Mouse (Mus musculus): ENCODE results near the gene Actr5. TPM values are rescaled to one million over a fixed set of nuclear protein-coding genes. Genes with fewer than 3 reads are reported as not detected.

The Actr5 gene
- total and polyA plus RNA-seq, 3 experiments = 17.0 to 20.8 TPM; not detected in 1

- H3K9ac ChIP-seq (ENCODE audit: control insufficient read depth, low read depth, low read length, poor library complexity, severe bottlenecking) = no peak overlapping the region
Measured at GRCm38 (mm10) chr2:158675907-158676533, 51.3 kb downstream of the Actr5 start.

DNA sequence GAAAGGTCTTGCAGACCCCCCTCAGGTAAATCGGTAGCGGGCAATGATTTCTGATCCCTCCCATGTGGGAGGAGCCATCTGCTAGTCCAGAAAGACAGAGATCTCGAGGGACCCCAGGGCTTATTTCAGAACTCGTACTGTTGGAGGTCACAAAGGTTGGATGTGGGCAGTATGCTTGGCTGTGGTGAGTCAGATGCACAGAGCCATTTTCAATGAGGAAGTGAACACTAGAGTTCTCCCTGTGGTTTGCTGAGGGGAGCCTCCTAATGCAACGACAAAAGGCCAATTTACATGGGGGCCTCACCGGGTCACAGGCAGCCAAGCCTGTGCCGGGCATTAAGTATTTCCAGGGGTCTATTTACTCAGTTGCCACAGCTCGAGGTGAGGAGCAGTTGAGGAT, 53.3 kb downstream of the Actr5 start:
- Histone ChIP-seq H3K36me3 (ENCODE audit: control insufficient read depth in 1 of 2, insufficient read depth in 2 of 2, low read length in 2 of 2) (no peaks in the 10 kb centered on the region), H3K4me1 (ENCODE audit: control insufficient read depth in 1 of 2, insufficient read depth in 2 of 2, low read length in 2 of 2) (no peaks in the 10 kb centered on the region), H3K9ac (ENCODE audit: control insufficient read depth, low read depth, low read length, poor library complexity, severe bottlenecking) (no peak overlapping the region), H3K79me2 (ENCODE audit: control insufficient read depth, insufficient read depth, low read length, poor library complexity) (no peaks in the 10 kb centered on the region), H3K4me3 (ENCODE audit: control insufficient read depth in 1 of 2, insufficient read depth in 1 of 2, low read depth in 2 of 2, low read length in 2 of 2) (no peak overlapping the region), H3K27me3 (ENCODE audit: control insufficient read depth in 1 of 2, insufficient read depth in 2 of 2, low read length in 2 of 2) (0 out of 4 replicates have a peak, but pooled peaks cover 0 to 1% of the 10 kb centered on the region in 2 experiments), H3K27ac (ENCODE audit: control insufficient read depth, low read depth, low read length) (no peak overlapping the region), H3K9me3 (replicated peaks; ENCODE audit: insufficient read depth, low read length) (no peaks in the 10 kb centered on the region)
- no peak for DNase-seq (ENCODE audit: low read depth, low spot score)
- TF ChIP-seq UBTF (IDR thresholded peaks at IDR 0.05; ENCODE audit: borderline replicate concordance, insufficient read depth, low read depth, low read length) = no peak
- no peak for TF ChIP-seq TCF12 (IDR thresholded peaks at IDR 0.05; ENCODE audit: low read depth, low read length)
- no peak for TF ChIP-seq EP300 (IDR thresholded peaks at IDR 0.05; ENCODE audit: low read depth in 1 of 2, low read length in 2 of 2)
- TF ChIP-seq CHD1 (IDR thresholded peaks at IDR 0.05; ENCODE audit: low read depth, low read length) = no peak
- TF ChIP-seq KAT2A (conservative IDR thresholded peaks at IDR 0.05; ENCODE audit: low read depth, low read length) = no peak
- no peak for TF ChIP-seq SIN3A (IDR thresholded peaks at IDR 0.05; ENCODE audit: low read length)
- TF ChIP-seq GABPA (IDR thresholded peaks at IDR 0.05; ENCODE audit: low read depth, low read length) = no peak
- TF ChIP-seq ZMIZ1 (IDR thresholded peaks at IDR 0.05; ENCODE audit: low read depth, low read length) = no peak
- TF ChIP-seq NRF1 (IDR thresholded peaks at IDR 0.05; ENCODE audit: insufficient read depth, low read depth, low read length, poor library complexity, severe bottlenecking) = no peak
- no peak for TF ChIP-seq MXI1 (IDR thresholded peaks at IDR 0.05; ENCODE audit: low read depth, low read length)
- TF ChIP-seq SMC3 (IDR thresholded peaks at IDR 0.05; ENCODE audit: low read depth, low read length) = no peak

More at GRCm38 (mm10) chr2:158675907-158676533, 51.3 kb downstream of the Actr5 start:
- no peaks in the 10 kb centered on the region for H3K79me2 ChIP-seq (ENCODE audit: control insufficient read depth, insufficient read depth, low read length, poor library complexity)
- H3K4me3 ChIP-seq (ENCODE audit: control insufficient read depth in 1 of 2, insufficient read depth in 1 of 2, low read depth in 2 of 2, low read length in 2 of 2) = no peak overlapping the region
- no peak for DNase-seq (ENCODE audit: low read depth, low spot score)
- no peak for TF ChIP-seq CTCF (IDR thresholded peaks at IDR 0.05 in 2 of 3, conservative IDR thresholded peaks at IDR 0.05 in 1 of 3; ENCODE audit: control insufficient read depth in 1 of 3, insufficient read depth in 1 of 3, low read depth in 2 of 3, low read length in 3 of 3, poor library complexity in 1 of 3, severe bottlenecking in 1 of 3)
- TF ChIP-seq CHD1 (IDR thresholded peaks at IDR 0.05; ENCODE audit: low read depth, low read length) = no peak
- H3K27ac ChIP-seq (ENCODE audit: control insufficient read depth, low read depth, low read length) = no peak overlapping the region
- H3K4me1 ChIP-seq (ENCODE audit: control insufficient read depth in 1 of 2, insufficient read depth in 2 of 2, low read length in 2 of 2) = no peaks in the 10 kb centered on the region
- H3K9me3 ChIP-seq (replicated peaks; ENCODE audit: insufficient read depth, low read length) = no peaks in the 10 kb centered on the region
- H3K27me3 ChIP-seq (ENCODE audit: control insufficient read depth in 1 of 2, insufficient read depth in 2 of 2, low read length in 2 of 2) = no peaks in the 10 kb centered on the region
- no peaks in the 10 kb centered on the region for H3K36me3 ChIP-seq (ENCODE audit: control insufficient read depth in 1 of 2, insufficient read depth in 2 of 2, low read length in 2 of 2)

GRCm38 (mm10) chr2:158679091-158679490, 54.4 kb downstream of the Actr5 start:
- no peak overlapping the region for H3K4me3 ChIP-seq (ENCODE audit: control insufficient read depth in 1 of 2, insufficient read depth in 1 of 2, low read depth in 2 of 2, low read length in 2 of 2)
- no peaks in the 10 kb centered on the region for H3K4me1 ChIP-seq (ENCODE audit: control insufficient read depth in 1 of 2, insufficient read depth in 2 of 2, low read length in 2 of 2)

More at GRCm38 (mm10) chr2:158679091-158679490, 54.4 kb downstream of the Actr5 start:
- H3K27ac ChIP-seq (ENCODE audit: control insufficient read depth, low read depth, low read length) = no peak overlapping the region
- no peak overlapping the region for H3K9ac ChIP-seq (ENCODE audit: control insufficient read depth, low read depth, low read length, poor library complexity, severe bottlenecking)
- H3K79me2 ChIP-seq (ENCODE audit: control insufficient read depth, insufficient read depth, low read length, poor library complexity) = no peaks in the 10 kb centered on the region
- H3K27me3 ChIP-seq (ENCODE audit: control insufficient read depth in 1 of 2, insufficient read depth in 2 of 2, low read length in 2 of 2) = 0 out of 4 replicates have a peak, but pooled peaks cover 0 to 1% of the 10 kb centered on the region in 2 experiments
- no peaks in the 10 kb centered on the region for H3K36me3 ChIP-seq (ENCODE audit: control insufficient read depth in 1 of 2, insufficient read depth in 2 of 2, low read length in 2 of 2)
- TF ChIP-seq KAT2A (conservative IDR thresholded peaks at IDR 0.05; ENCODE audit: low read depth, low read length) = no peak
- TF ChIP-seq E2F4 (IDR thresholded peaks at IDR 0.05; ENCODE audit: borderline replicate concordance, low read depth, low read length) = no peak
- TF ChIP-seq POLR2AphosphoS5 (IDR thresholded peaks at IDR 0.05; ENCODE audit: borderline replicate concordance, low read depth, low read length) = no peak
- TF ChIP-seq RAD21 (IDR thresholded peaks at IDR 0.05; ENCODE audit: low read depth, low read length) = no peak
- TF ChIP-seq SMC3 (IDR thresholded peaks at IDR 0.05; ENCODE audit: low read depth, low read length) = no peak
- no peak for TF ChIP-seq MXI1 (IDR thresholded peaks at IDR 0.05; ENCODE audit: low read depth, low read length)
- TF ChIP-seq JUND (IDR thresholded peaks at IDR 0.05; ENCODE audit: low read depth, low read length) = no peak
- TF ChIP-seq MYB (IDR thresholded peaks at IDR 0.05; ENCODE audit: low read depth, low read length) = no peak
- no peak for TF ChIP-seq POLR2AphosphoS2 (IDR thresholded peaks at IDR 0.05; ENCODE audit: low read length)
- no peak for TF ChIP-seq BHLHE40 (IDR thresholded peaks at IDR 0.05; ENCODE audit: borderline replicate concordance, low read depth, low read length)
- TF ChIP-seq MAX (IDR thresholded peaks at IDR 0.05; ENCODE audit: low read length) = no peak
- TF ChIP-seq GABPA (IDR thresholded peaks at IDR 0.05; ENCODE audit: low read depth, low read length) = no peak
- TF ChIP-seq ELF1 (IDR thresholded peaks at IDR 0.05; ENCODE audit: low read depth, low read length) = no peak
- no peak for TF ChIP-seq TCF12 (IDR thresholded peaks at IDR 0.05; ENCODE audit: low read depth, low read length)
- TF ChIP-seq TAL1 (IDR thresholded peaks at IDR 0.05; ENCODE audit: low read length) = no peak
- no peak for TF ChIP-seq MAZ (IDR thresholded peaks at IDR 0.05; ENCODE audit: low read depth, low read length)
- no peak for TF ChIP-seq MEF2A (IDR thresholded peaks at IDR 0.05; ENCODE audit: extremely low read depth, insufficient replicate concordance, low read depth, low read length, poor library complexity, severe bottlenecking)
- no peak for DNase-seq (ENCODE audit: low read depth, low spot score)
- no peaks in the 10 kb centered on the region for H3K9me3 ChIP-seq (replicated peaks; ENCODE audit: insufficient read depth, low read length)

All from MEL (cell line).